Mouse (Mus musculus): Measurements from ENCODE around the gene Ms4a4a. TPM values are rescaled to one million over a fixed set of nuclear protein-coding genes. Genes with fewer than 3 reads are reported as not detected.
"Not testable (repeated sequence)": the region's sequence is repeated elsewhere in the genome, so short reads cannot be mapped to it uniquely, and the experiment has no call there.

Gene Ms4a4a
- polyA plus RNA-seq, 1 experiment = 0.99 TPM

GRCm38 (mm10) chr19:11414084-11414483, 38.8 kb downstream of the Ms4a4a start:
- DNase-seq = no peak
- no peak for TF ChIP-seq POLR2A (IDR thresholded peaks at IDR 0.05; ENCODE audit: borderline replicate concordance, extremely low read depth, low read depth, low read length)
- TF ChIP-seq CTCF (IDR thresholded peaks at IDR 0.05; ENCODE audit: insufficient read depth, low read length) = no peak
- no peaks in the 10 kb centered on the region; the same call in 1 of the 2 replicates for H3K4me1 ChIP-seq (ENCODE audit: control insufficient read depth, insufficient read depth, low read length)
- WGBS = 77% methylated on average over 1 of the region's 1 CpGs
- no peak overlapping the region for H3K4me3 ChIP-seq (replicated peaks; ENCODE audit: extremely low read depth, low read depth, low read length)

- no peak for TF ChIP-seq CTCF (IDR thresholded peaks at IDR 0.05; ENCODE audit: insufficient read depth, low read length)
- no peak for TF ChIP-seq POLR2A (IDR thresholded peaks at IDR 0.05; ENCODE audit: borderline replicate concordance, extremely low read depth, low read depth, low read length)
- no peak for DNase-seq
- WGBS = 54% methylated on average over 3 of the region's 3 CpGs
- no peak overlapping the region for H3K4me3 ChIP-seq (replicated peaks; ENCODE audit: extremely low read depth, low read depth, low read length)
- H3K4me1 ChIP-seq (ENCODE audit: control insufficient read depth, insufficient read depth, low read length) = no peaks in the 10 kb centered on the region; the same call in 1 of the 2 replicates
Measured at GRCm38 (mm10) chr19:11415581-11415980, 40.3 kb downstream of the Ms4a4a start.

- 74% methylated on average over 3 of the region's 3 CpGs for WGBS
- not testable (repeated sequence) for DNase-seq; H3K4me3 ChIP-seq (replicated peaks; ENCODE audit: extremely low read depth, low read depth, low read length); H3K4me1 ChIP-seq (ENCODE audit: control insufficient read depth, insufficient read depth, low read length)
Measured at GRCm38 (mm10) chr19:11418865-11419264, 43.5 kb downstream of the Ms4a4a start.

GRCm38 (mm10) chr19:11431209-11431608, 55.9 kb downstream of the Ms4a4a start:
- WGBS = 70% methylated on average over 1 of the region's 1 CpGs
- not testable (repeated sequence) for DNase-seq; H3K4me3 ChIP-seq (replicated peaks; ENCODE audit: extremely low read depth, low read depth, low read length); H3K4me1 ChIP-seq (ENCODE audit: control insufficient read depth, insufficient read depth, low read length)

- no peak for DNase-seq
- WGBS = 81% methylated on average over 4 of the region's 4 CpGs
- no peak overlapping the region for H3K4me3 ChIP-seq (replicated peaks; ENCODE audit: extremely low read depth, low read depth, low read length)
- H3K4me1 ChIP-seq (ENCODE audit: control insufficient read depth, insufficient read depth, low read length) = no peaks in the 10 kb centered on the region; the same call in 1 of the 2 replicates
- TF ChIP-seq POLR2A (IDR thresholded peaks at IDR 0.05; ENCODE audit: borderline replicate concordance, extremely low read depth, low read depth, low read length) (no peak), CTCF (IDR thresholded peaks at IDR 0.05; ENCODE audit: insufficient read depth, low read length) (no peak)
Measured at GRCm38 (mm10) chr19:11435058-11435834, 59.9 kb downstream of the Ms4a4a start.

Other genes with a start within 250 kb of the Ms4a4a start
- not detected in 2 replicates for gene 1700017D01Rik, start 244.6 kb upstream of the Ms4a4a start, polyA plus RNA-seq (2012; rRNA removed)
- not detected in 2 replicates for gene 1700025F22Rik, start 210.2 kb upstream of the Ms4a4a start, polyA plus RNA-seq (2012; rRNA removed)
- not detected in 2 replicates for gene Ms4a13, start 178.8 kb upstream of the Ms4a4a start, polyA plus RNA-seq (2012; rRNA removed)
- not detected in 2 replicates for gene Ms4a12, start 143.1 kb upstream of the Ms4a4a start, polyA plus RNA-seq (2012; rRNA removed)
- 1.7 and 2.7 TPM in 2 replicates for gene Ms4a1, start 109.3 kb upstream of the Ms4a4a start, polyA plus RNA-seq (2012; rRNA removed)
- gene Ms4a5, start 91.7 kb upstream of the Ms4a4a start, polyA plus RNA-seq (2012; rRNA removed) = not detected in 2 replicates
- gene Ms4a14, start 61.1 kb upstream of the Ms4a4a start, polyA plus RNA-seq (2012; rRNA removed) = 0.16 and 0.19 TPM in 2 replicates
- gene Ms4a7, start 39.4 kb upstream of the Ms4a4a start, polyA plus RNA-seq (2012; rRNA removed) = 1.4 and 1.5 TPM in 2 replicates
- gene Ms4a4c, start 29.2 kb downstream of the Ms4a4a start, polyA plus RNA-seq (2012; rRNA removed) = 0.62 and 2.9 TPM in 2 replicates
- gene Ms4a4b, start 68.0 kb downstream of the Ms4a4a start, polyA plus RNA-seq (2012; rRNA removed) = 4.3 and 8.7 TPM in 2 replicates
- 3.6 and 7.1 TPM in 2 replicates for gene Ms4a6c, start 93.8 kb downstream of the Ms4a4a start, polyA plus RNA-seq (2012; rRNA removed)
- 3.4 and 8.1 TPM in 2 replicates for gene Gm8369, start 110.4 kb downstream of the Ms4a4a start, polyA plus RNA-seq (2012; rRNA removed)
- gene Ms4a6b, start 141.0 kb downstream of the Ms4a4a start, polyA plus RNA-seq (2012; rRNA removed) = 4.2 and 7.2 TPM in 2 replicates
- gene Ms4a4d, start 161.3 kb downstream of the Ms4a4a start, polyA plus RNA-seq (2012; rRNA removed) = 31.7 and 38.3 TPM in 2 replicates
- 2.5 and 4.1 TPM in 2 replicates for gene Ms4a6d, start 229.3 kb downstream of the Ms4a4a start, polyA plus RNA-seq (2012; rRNA removed)
- gene Ms4a2, start 248.2 kb downstream of the Ms4a4a start, polyA plus RNA-seq (2012; rRNA removed) = 0.05 and 0.14 TPM in 2 replicates

All from lung, adult 2 months (tissue).